Mouse (Mus musculus): Measurements from ENCODE around the gene Efhd2. TPM values are rescaled to one million over a fixed set of nuclear protein-coding genes. Genes with fewer than 3 reads are reported as not detected.

Efhd2 gene
- polyA plus RNA-seq, 1 experiment from 2014 or later, result 35.1 TPM

- no peak overlapping the region for H3K4me3 ChIP-seq
- H3K4me1 ChIP-seq, result no peaks in the 10 kb centered on the region
- no peak overlapping the region for H3K27ac ChIP-seq
- H3K27me3 ChIP-seq (ENCODE audit: low read depth, poor library complexity, severe bottlenecking), result no peaks in the 10 kb centered on the region
- DNase-seq (ENCODE audit: low spot score), result no peak
- 84% methylated on average over 8 of the region's 8 CpGs for WGBS
- peaks cover 98% of the 10 kb centered on the region for H3K36me3 ChIP-seq
- no peaks in the 10 kb centered on the region for H3K9me3 ChIP-seq (replicated peaks)
These were observed 64.8 kb downstream of the Efhd2 start for GRCm38 (mm10) chr4:141809850-141810464.

Other genes with a start within 250 kb of the Efhd2 start
- 5.0 and 5.6 TPM in 2 replicates for gene Plekhm2, start 210.0 kb downstream of the Efhd2 start, polyA plus RNA-seq (2016; fragmentation: Nextera tagmentation; extraction: Ambion mirVana)
- 1.3 and 3.0 TPM in 2 replicates for gene Rsc1a1, start 189.3 kb downstream of the Efhd2 start, polyA plus RNA-seq (2016; fragmentation: Nextera tagmentation; extraction: Ambion mirVana)
- 33.2 and 33.8 TPM in 2 replicates for gene Ddi2, start 151.5 kb downstream of the Efhd2 start, polyA plus RNA-seq (2016; fragmentation: Nextera tagmentation; extraction: Ambion mirVana)
- gene Agmat, start 128.2 kb downstream of the Efhd2 start, polyA plus RNA-seq (2016; fragmentation: Nextera tagmentation; extraction: Ambion mirVana), result not detected in 2 replicates
- 3.7 and 4.6 TPM in 2 replicates for gene Dnajc16, start 84.0 kb downstream of the Efhd2 start, polyA plus RNA-seq (2016; fragmentation: Nextera tagmentation; extraction: Ambion mirVana)
- 24.0 and 24.2 TPM in 2 replicates for gene Casp9, start 81.3 kb downstream of the Efhd2 start, polyA plus RNA-seq (2016; fragmentation: Nextera tagmentation; extraction: Ambion mirVana)
- gene Cela2a, start 48.8 kb downstream of the Efhd2 start, polyA plus RNA-seq (2016; fragmentation: Nextera tagmentation; extraction: Ambion mirVana), result not detected in 2 replicates
- not detected in 2 replicates for gene Ctrc, start 28.6 kb downstream of the Efhd2 start, polyA plus RNA-seq (2016; fragmentation: Nextera tagmentation; extraction: Ambion mirVana)
- gene Fhad1, start 140.2 kb upstream of the Efhd2 start, polyA plus RNA-seq (2016; fragmentation: Nextera tagmentation; extraction: Ambion mirVana), result 0.19 and 0.24 TPM in 2 replicates
- 7.0 and 10.8 TPM in 2 replicates for gene Tmem51, start 209.4 kb upstream of the Efhd2 start, polyA plus RNA-seq (2016; fragmentation: Nextera tagmentation; extraction: Ambion mirVana)

Measured in limb, embryonic 10.5 days (tissue).